Mouse (Mus musculus): ENCODE measurements around the gene Cdc42ep3.
A peak's percentile ranks its signal among the peaks of the same experiment; 100 is the strongest.

The Cdc42ep3 gene

DNA sequence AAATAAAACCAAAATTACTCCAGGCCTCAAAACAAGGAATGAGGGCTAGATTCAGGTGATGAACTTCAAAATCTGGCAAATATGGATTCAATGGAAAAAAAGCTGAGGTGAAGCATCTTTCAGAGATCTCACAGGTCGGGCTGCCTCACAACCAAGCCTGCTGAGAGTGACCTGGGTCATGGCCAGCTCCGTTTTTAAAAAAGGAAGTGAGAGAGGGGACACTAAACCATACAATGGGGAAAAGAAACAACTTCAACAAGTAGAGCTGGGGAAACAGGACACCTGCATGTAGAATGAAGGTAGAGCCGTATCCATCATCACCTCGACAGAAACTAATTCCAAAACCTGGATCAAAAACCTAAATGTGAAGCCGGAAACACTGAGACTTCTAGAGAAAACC lies 63.2 kb downstream of the Cdc42ep3 start:
- no peak for DNase-seq (ENCODE audit: extremely low read depth, insufficient read length, low spot score)

DNA sequence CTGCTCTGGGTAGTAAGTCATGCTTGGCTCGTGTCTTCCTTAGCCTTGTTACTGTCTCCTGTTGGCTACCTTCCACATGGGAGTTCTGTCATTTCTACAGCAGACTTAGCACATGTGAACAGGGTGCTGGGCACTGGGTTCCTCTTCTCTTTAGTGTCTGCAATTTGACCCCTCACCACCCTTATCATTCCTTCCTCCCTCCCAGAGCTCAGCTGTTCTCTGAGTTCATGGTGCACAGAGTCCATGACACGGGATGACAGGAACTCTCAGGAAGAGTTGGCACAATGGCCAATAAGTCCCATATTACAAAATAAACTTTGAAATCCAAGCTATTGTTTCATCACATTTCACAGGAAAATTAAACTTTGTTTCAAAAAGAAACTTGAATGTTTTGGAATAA lies 64.2 kb downstream of the Cdc42ep3 start:
- DNase-seq (ENCODE audit: extremely low read depth, insufficient read length, low spot score) = no peak

GRCm38 (mm10) chr17:79287302-79287701 lies 67.6 kb downstream of the Cdc42ep3 start:
- DNase-seq (ENCODE audit: extremely low read depth, insufficient read length, low spot score) = no peak

- DNase-seq (ENCODE audit: extremely low read depth, insufficient read length, low spot score) = peak; percentile 15
Measured at GRCm38 (mm10) chr17:79285030-79285601, 69.8 kb downstream of the Cdc42ep3 start.

Measured in 3134 (cell line).